ENCODE assay signal across 9 mouse cellular contexts in the genomic region with DNA sequence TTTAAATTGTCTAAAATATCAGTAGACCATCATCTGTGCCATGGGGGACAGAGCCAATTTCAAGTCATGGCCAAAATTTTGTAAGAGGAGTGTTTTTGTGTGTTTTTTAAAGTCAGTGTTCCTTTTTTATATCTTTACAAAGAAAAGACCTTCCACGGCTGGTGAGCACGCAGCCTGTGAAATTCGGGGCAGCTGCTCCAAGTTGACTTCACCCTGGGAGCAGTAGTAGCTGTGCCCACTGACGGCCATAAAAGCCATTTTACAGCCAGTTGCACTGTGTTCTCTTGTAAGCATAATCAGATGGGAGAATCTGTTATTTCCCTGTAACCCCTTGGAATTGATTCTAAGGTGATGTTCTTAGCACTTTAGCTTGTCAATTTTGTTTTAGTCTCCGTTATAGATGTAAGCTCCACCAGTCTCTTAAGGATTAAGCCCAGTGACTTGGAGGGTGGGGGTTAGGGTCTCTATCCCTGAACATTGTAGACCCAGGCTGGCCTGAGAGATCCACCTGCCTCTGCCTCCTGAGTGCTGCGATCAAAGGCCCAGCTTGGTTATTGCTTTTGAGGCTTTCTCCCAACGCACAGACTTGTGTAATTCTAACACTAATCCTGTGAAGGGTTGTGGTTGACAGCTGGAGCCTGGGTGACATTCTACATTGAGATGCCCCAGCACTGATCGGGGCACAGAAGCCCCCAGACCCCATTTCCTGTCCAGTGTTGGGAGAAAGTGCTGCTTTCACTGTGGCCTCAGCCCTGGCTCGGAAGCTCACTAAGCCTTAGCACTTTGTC. TPM values are rescaled to one million over a fixed set of nuclear protein-coding genes. Genes with fewer than 3 reads are reported as not detected.
DNase-seq lines count a peak whose midpoint lies in the region; ATAC-seq lines count a peak whose summit lies in the region.
"Had no signal": no experiment of that assay in that cellular context is flagged by ENCODE, and none has a peak within 500 bp of the region (broad histone marks: within the 10 kb centered on the region; RNA-seq: fewer than 3 reads in every experiment).

No protein-coding gene starts in this region.

- peak overlapping the region; percentile 46 for H3K27ac ChIP-seq in heart, embryonic 11.5 days (ENCODE audit: low read depth, low read length)
- H3K27ac ChIP-seq in limb, embryonic 12.5 days = no peak overlapping the region
- H3K27ac ChIP-seq in stomach, embryonic 15.5 days = peak overlapping the region; percentile 58

- H3K9me3 ChIP-seq in megakaryocyte, embryonic 14.5 days = no peaks in the 10 kb centered on the region
- no peaks in the 10 kb centered on the region for H3K9me3 ChIP-seq in heart, embryonic 11.5 days (replicated peaks; ENCODE audit: control insufficient read depth, low read length)
- H3K9me3 ChIP-seq in limb, embryonic 12.5 days = no peaks in the 10 kb centered on the region
- no peaks in the 10 kb centered on the region for H3K9me3 ChIP-seq in stomach, embryonic 15.5 days

- peak overlapping the region; percentile 86 for H3K9ac ChIP-seq in heart, embryonic 11.5 days (ENCODE audit: low read depth, low read length)
- no peak overlapping the region for H3K9ac ChIP-seq in limb, embryonic 12.5 days (replicated peaks)
- H3K9ac ChIP-seq in stomach, embryonic 15.5 days = peak overlapping the region; percentile 13; the same call in 1 of the 2 replicates

- H3K27me3 ChIP-seq in megakaryocyte, embryonic 14.5 days (replicated peaks) = no peaks in the 10 kb centered on the region
- no peaks in the 10 kb centered on the region for H3K27me3 ChIP-seq in heart, embryonic 11.5 days (ENCODE audit: control insufficient read depth, insufficient read depth, low read length)
- H3K27me3 ChIP-seq in limb, embryonic 12.5 days = no peaks in the 10 kb centered on the region
- H3K27me3 ChIP-seq in stomach, embryonic 15.5 days (replicated peaks) = no peaks in the 10 kb centered on the region

- WGBS in heart, embryonic 11.5 days (ENCODE audit: insufficient replicate concordance) = 77% methylated on average over 9 of the region's 9 CpGs
- WGBS in limb, embryonic 12.5 days = 85% methylated on average over 9 of the region's 9 CpGs
- WGBS in stomach, embryonic 15.5 days = 75% methylated on average over 9 of the region's 9 CpGs

- peaks cover 40% of the 10 kb centered on the region for H3K36me3 ChIP-seq in megakaryocyte, embryonic 14.5 days (replicated peaks; ENCODE audit: low read length)
- H3K36me3 ChIP-seq in heart, embryonic 11.5 days (ENCODE audit: control insufficient read depth, insufficient read depth, low read length) = peaks cover 18% of the 10 kb centered on the region
- peaks cover 24% of the 10 kb centered on the region for H3K36me3 ChIP-seq in limb, embryonic 12.5 days
- H3K36me3 ChIP-seq in stomach, embryonic 15.5 days = peaks cover 20% of the 10 kb centered on the region

- ATAC-seq in megakaryocyte, adult 5-6 weeks (ENCODE audit: poor library complexity, severe bottlenecking) = no peak
- no peak for ATAC-seq in heart, embryonic 11.5 days (replicated peaks; ENCODE audit: insufficient number of reproducible peaks, low FRiP score, low TSS enrichment)
- no peak for ATAC-seq in limb, embryonic 12.5 days (ENCODE audit: insufficient number of reproducible peaks, insufficient read depth, low FRiP score, low TSS enrichment, low read depth)
- ATAC-seq in stomach, embryonic 15.5 days (ENCODE audit: insufficient read depth, low FRiP score, low read depth) = no peak

- peak overlapping the region; percentile 90 for H3K4me2 ChIP-seq in heart, embryonic 11.5 days
- H3K4me2 ChIP-seq in limb, embryonic 12.5 days = peak overlapping the region; percentile 76
- H3K4me2 ChIP-seq in stomach, embryonic 15.5 days = peak overlapping the region; percentile 60

- no peak for DNase-seq in cerebellum, postnatal 4 days (ENCODE audit: low spot score in 2 of 2)
- no peak for DNase-seq in embryo, embryonic 10 days (ENCODE audit: low spot score)
- DNase-seq in yolk sac, embryonic 10.5 days (ENCODE audit: low spot score) = no peak

- H3K4me1 ChIP-seq in megakaryocyte, embryonic 14.5 days = peaks cover 67% of the 10 kb centered on the region
- H3K4me1 ChIP-seq in heart, embryonic 11.5 days (ENCODE audit: control insufficient read depth, insufficient read depth, low read length) = peaks cover 29% of the 10 kb centered on the region
- peaks cover 51% of the 10 kb centered on the region for H3K4me1 ChIP-seq in limb, embryonic 12.5 days (replicated peaks)
- H3K4me1 ChIP-seq in stomach, embryonic 15.5 days = peaks cover 34% of the 10 kb centered on the region

- H3K4me3 ChIP-seq in megakaryocyte, embryonic 14.5 days (replicated peaks) = peak overlapping the region; percentile 96
- H3K4me3 ChIP-seq in heart, embryonic 11.5 days (ENCODE audit: low read depth, low read length) = peak overlapping the region; percentile 70
- peak overlapping the region; percentile 65 for H3K4me3 ChIP-seq in limb, embryonic 12.5 days (replicated peaks)
- peak overlapping the region; percentile 65 for H3K4me3 ChIP-seq in stomach, embryonic 15.5 days (replicated peaks)

RNA-seq across cellular contexts. Expression of a gene that starts 3.3 kb away (rescaled TPM):
- 4.1 and 22.7 TPM in 2 replicates for polyA plus RNA-seq in megakaryocyte, embryonic 14.5 days (2012; ENCODE audit: insufficient read depth, low replicate concordance)
- total RNA-seq in megakaryocyte, adult 5-6 weeks (2015) = 411 and 437 TPM in 2 replicates
- total RNA-seq in megakaryocyte, adult 5-6 weeks (2017) = 356 and 357 TPM in 2 replicates
- 106 and 121 TPM in 2 replicates for polyA plus RNA-seq in heart, embryonic 11.5 days (2014; fragmentation: Nextera tagmentation; extraction: Ambion mirVana)
- polyA plus RNA-seq in limb, embryonic 12.5 days (2016; fragmentation: Nextera tagmentation; extraction: Ambion mirVana) = 68.2 and 70.9 TPM in 2 replicates
- 140 and 159 TPM in 2 replicates for polyA plus RNA-seq in stomach, embryonic 15.5 days (2015; fragmentation: Nextera tagmentation; extraction: Ambion mirVana)

RNA-seq across cellular contexts. Expression of a gene that starts 15.7 kb away (rescaled TPM):
- 0.51 TPM in 1 of 2 replicates, not detected in the other for polyA plus RNA-seq in megakaryocyte, embryonic 14.5 days (2012; ENCODE audit: insufficient read depth, low replicate concordance)
- not detected in 2 replicates for total RNA-seq in megakaryocyte, adult 5-6 weeks (2015)
- total RNA-seq in megakaryocyte, adult 5-6 weeks (2017) = 0.40 TPM in 1 of 2 replicates, not detected in the other
- polyA plus RNA-seq in heart, embryonic 11.5 days (2014; fragmentation: Nextera tagmentation; extraction: Ambion mirVana) = 1.2 and 1.5 TPM in 2 replicates
- 0.72 and 1.5 TPM in 2 replicates for polyA plus RNA-seq in limb, embryonic 12.5 days (2016; fragmentation: Nextera tagmentation; extraction: Ambion mirVana)
- 1.6 and 1.8 TPM in 2 replicates for polyA plus RNA-seq in stomach, embryonic 15.5 days (2015; fragmentation: Nextera tagmentation; extraction: Ambion mirVana)
- total RNA-seq: neutrophil, adult 5-6 weeks had no signal

RNA-seq across cellular contexts. Expression of a gene that starts 32.9 kb away (rescaled TPM):
- 4.6 and 15.4 TPM in 2 replicates for polyA plus RNA-seq in megakaryocyte, embryonic 14.5 days (2012; ENCODE audit: insufficient read depth, low replicate concordance)
- 22.8 and 26.3 TPM in 2 replicates for total RNA-seq in megakaryocyte, adult 5-6 weeks (2015)
- 45.6 and 46.4 TPM in 2 replicates for total RNA-seq in megakaryocyte, adult 5-6 weeks (2017)
- 21.4 and 23.8 TPM in 2 replicates for polyA plus RNA-seq in heart, embryonic 11.5 days (2014; fragmentation: Nextera tagmentation; extraction: Ambion mirVana)
- 48.5 and 50.4 TPM in 2 replicates for polyA plus RNA-seq in limb, embryonic 12.5 days (2016; fragmentation: Nextera tagmentation; extraction: Ambion mirVana)
- polyA plus RNA-seq in stomach, embryonic 15.5 days (2015; fragmentation: Nextera tagmentation; extraction: Ambion mirVana) = 35.3 and 37.3 TPM in 2 replicates

RNA-seq across cellular contexts. Expression of a gene that starts 35.4 kb away (rescaled TPM):
- polyA plus RNA-seq in megakaryocyte, embryonic 14.5 days (2012; ENCODE audit: insufficient read depth, low replicate concordance) = not detected in 2 replicates
- not detected in 2 replicates for total RNA-seq in megakaryocyte, adult 5-6 weeks (2015)
- not detected in 2 replicates for total RNA-seq in megakaryocyte, adult 5-6 weeks (2017)
- polyA plus RNA-seq in heart, embryonic 11.5 days (2014; fragmentation: Nextera tagmentation; extraction: Ambion mirVana) = 9.0 TPM in 2 replicates
- 1.5 and 2.2 TPM in 2 replicates for polyA plus RNA-seq in limb, embryonic 12.5 days (2016; fragmentation: Nextera tagmentation; extraction: Ambion mirVana)
- 2.2 and 2.5 TPM in 2 replicates for polyA plus RNA-seq in stomach, embryonic 15.5 days (2015; fragmentation: Nextera tagmentation; extraction: Ambion mirVana)
- total RNA-seq: neutrophil, adult 5-6 weeks had no signal

RNA-seq across cellular contexts. Expression of a gene that starts 36.1 kb away (rescaled TPM):
- polyA plus RNA-seq in megakaryocyte, embryonic 14.5 days (2012; ENCODE audit: insufficient read depth, low replicate concordance) = 21.2 and 30.0 TPM in 2 replicates
- not detected in 2 replicates for total RNA-seq in megakaryocyte, adult 5-6 weeks (2015)
- total RNA-seq in megakaryocyte, adult 5-6 weeks (2017) = not detected in 2 replicates
- 7.4 and 9.3 TPM in 2 replicates for polyA plus RNA-seq in heart, embryonic 11.5 days (2014; fragmentation: Nextera tagmentation; extraction: Ambion mirVana)
- 7.8 and 8.5 TPM in 2 replicates for polyA plus RNA-seq in limb, embryonic 12.5 days (2016; fragmentation: Nextera tagmentation; extraction: Ambion mirVana)
- polyA plus RNA-seq in stomach, embryonic 15.5 days (2015; fragmentation: Nextera tagmentation; extraction: Ambion mirVana) = 0.72 and 0.78 TPM in 2 replicates
- total RNA-seq: neutrophil, adult 5-6 weeks had no signal
